Mouse (Mus musculus) intestine, embryonic 14.5 days (tissue): Measurements from ENCODE around the gene Pak2. TPM values are rescaled to one million over a fixed set of nuclear protein-coding genes. Genes with fewer than 3 reads are reported as not detected.

Source experiments
- microRNA-seq: library from miRNA; unstranded; fragments of <30 nt; microRNA quantifications from one replicate; pipeline ENCODE4, GENCODE M21; 2016
- polyA plus RNA-seq: library from polyadenylated mRNA; unstranded; fragments of >200 nt; fragmentation: Nextera tagmentation; extraction: Ambion mirVana; gene quantifications from 2 replicates; pipeline ENCODE4 v1.2.1, GENCODE M21; 2014

The Pak2 gene
- polyA plus RNA-seq, 1 experiment from 2014 or later = 41.4 TPM

Small RNA genes within 50 kb of the gene (microRNA-seq; reads per million reads assigned to microRNA genes)
- gene Gm26269 = not detected

Other genes with a start within 250 kb of the Pak2 start
- 0.12 and 0.16 TPM in 2 replicates for gene Meltf, start 200.5 kb downstream of the Pak2 start, polyA plus RNA-seq
- gene Pigz, start 145.5 kb downstream of the Pak2 start, polyA plus RNA-seq = 0.57 and 0.66 TPM in 2 replicates
- gene 0610012G03Rik, start 130.8 kb downstream of the Pak2 start, polyA plus RNA-seq = 111 and 117 TPM in 2 replicates
- 90.5 and 106 TPM in 2 replicates for gene Ncbp2, start 130.8 kb downstream of the Pak2 start, polyA plus RNA-seq
- 9.0 and 10.5 TPM in 2 replicates for gene Senp5, start 76.1 kb downstream of the Pak2 start, polyA plus RNA-seq
- gene Pigx, start 20.4 kb upstream of the Pak2 start, polyA plus RNA-seq = 119 and 122 TPM in 2 replicates
- gene Cep19, start 20.5 kb upstream of the Pak2 start, polyA plus RNA-seq = 24.1 and 31.9 TPM in 2 replicates
- gene Nrros, start 86.3 kb upstream of the Pak2 start, polyA plus RNA-seq = 15.7 and 17.3 TPM in 2 replicates
- gene Bex6, start 100.5 kb upstream of the Pak2 start, polyA plus RNA-seq = not detected in 2 replicates
- gene Fbxo45, start 167.8 kb upstream of the Pak2 start, polyA plus RNA-seq = 9.2 and 10.2 TPM in 2 replicates
- gene Wdr53, start 167.9 kb upstream of the Pak2 start, polyA plus RNA-seq = 17.3 and 20.4 TPM in 2 replicates
- gene Smco1, start 192.1 kb upstream of the Pak2 start, polyA plus RNA-seq = not detected in 2 replicates
- 25.0 and 26.2 TPM in 2 replicates for gene Rnf168, start 198.1 kb upstream of the Pak2 start, polyA plus RNA-seq